Mouse (Mus musculus) heart, embryonic 10.5 days (tissue): ENCODE data around the gene Tmem102. TPM values are rescaled to one million over a fixed set of nuclear protein-coding genes. Genes with fewer than 3 reads are reported as not detected.

Experiments
- DNase-seq: peaks from one replicate; pipeline ENCODE4 v3.0.0-alpha.2; 2017; ENCODE audit warnings: low spot score
- H3K27ac ChIP-seq: fragments of 300-500 bp; sonication (generic); 2 replicates; pipeline ENCODE4 v1.5.1; 2016; ENCODE audit warnings: mild to moderate bottlenecking
- H3K27me3 ChIP-seq: fragments of 300-500 bp; sonication (generic); 2 replicates; pipeline ENCODE4 v1.6.1; 2016; ENCODE audit warnings: mild to moderate bottlenecking; ENCODE audit not compliant: poor library complexity, insufficient read depth, severe bottlenecking
- H3K36me3 ChIP-seq: fragments of 300-500 bp; sonication (generic); 2 replicates; pipeline ENCODE4 v1.6.1; 2016; ENCODE audit warnings: mild to moderate bottlenecking, moderate library complexity
- H3K4me1 ChIP-seq: fragments of 300-500 bp; sonication (generic); 2 replicates; pipeline ENCODE4 v1.6.1; 2016; ENCODE audit warnings: mild to moderate bottlenecking
- H3K4me3 ChIP-seq: fragments of 300-500 bp; sonication (generic); 2 replicates; pipeline ENCODE4 v1.5.1; 2016; ENCODE audit warnings: mild to moderate bottlenecking, moderate library complexity
- H3K9me3 ChIP-seq: fragments of 300-500 bp; sonication (generic); 2 replicates; pipeline ENCODE4 v1.6.1; 2016; ENCODE audit warnings: mild to moderate bottlenecking, moderate library complexity
- WGBS: fragments of 180-500 bp; shearing (Covaris S2); methylation state at CpG from one replicate; pipeline ENCODE4 v1.1.7; 2016; 5-methylcytosine and 5-hydroxymethylcytosine counted together
- polyA plus RNA-seq: library from polyadenylated mRNA; unstranded; fragments of >200 nt; fragmentation: Nextera tagmentation; extraction: Ambion mirVana; gene quantifications from 2 replicates; pipeline ENCODE4 v1.2.1, GENCODE M21; 2016

Tmem102 gene
- polyA plus RNA-seq, 1 experiment from 2014 or later, result 1.8 TPM

DNA sequence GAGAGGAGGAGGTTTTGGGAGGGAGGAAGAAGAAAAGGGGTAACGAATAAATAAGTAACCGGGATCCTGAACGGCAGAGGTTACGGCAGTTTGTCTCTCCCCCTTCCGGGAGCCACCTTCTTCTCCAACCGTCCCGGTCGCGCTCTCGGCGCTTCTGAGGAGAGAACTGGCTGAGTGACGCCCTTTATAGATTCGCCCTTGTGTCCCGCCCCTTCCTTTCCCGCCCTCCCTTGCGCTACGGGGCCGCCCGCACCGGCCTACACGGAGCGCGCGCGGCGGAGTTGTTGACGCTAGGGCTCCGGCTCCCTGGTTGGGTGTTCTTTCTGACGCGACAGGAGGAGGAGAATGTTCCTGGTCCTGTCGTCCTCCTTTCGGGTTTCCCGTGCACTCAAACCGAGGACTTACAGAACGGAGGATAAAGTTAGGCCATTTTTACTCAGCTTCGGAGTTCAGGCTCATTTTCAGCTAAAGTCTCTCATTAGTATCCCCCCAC lies 46.9 kb downstream of the Tmem102 start, which contains the start of gene Polr2a:
Gene Polr2a (minus strand): TSS at position 160 of the 493 bp plus-strand sequence.
- Histone ChIP-seq H3K9me3 (no peaks in the 10 kb centered on the region), H3K36me3 (no peaks in the 10 kb centered on the region), H3K27ac (peak within 1 kb of the TSS; percentile 97), H3K4me1 (peaks cover 40% of the 10 kb centered on the region), H3K4me3 (peak within 1 kb of the TSS; percentile 71), H3K27me3 (no peaks in the 10 kb centered on the region)
- peak; percentile 98 for DNase-seq
- 1% methylated on average over 35 of the region's 36 CpGs for WGBS

GRCm38 (mm10) chr11:69758090-69758456 lies 47.4 kb downstream of the Tmem102 start:
- Histone ChIP-seq H3K4me3 (peak overlapping the region; percentile 71), H3K4me1 (peaks cover 41% of the 10 kb centered on the region), H3K27ac (peak overlapping the region; percentile 97), H3K27me3 (no peaks in the 10 kb centered on the region), H3K9me3 (no peaks in the 10 kb centered on the region), H3K36me3 (no peaks in the 10 kb centered on the region)
- 0% methylated on average over 24 of the region's 26 CpGs for WGBS
- DNase-seq, result peak; percentile 96

DNA sequence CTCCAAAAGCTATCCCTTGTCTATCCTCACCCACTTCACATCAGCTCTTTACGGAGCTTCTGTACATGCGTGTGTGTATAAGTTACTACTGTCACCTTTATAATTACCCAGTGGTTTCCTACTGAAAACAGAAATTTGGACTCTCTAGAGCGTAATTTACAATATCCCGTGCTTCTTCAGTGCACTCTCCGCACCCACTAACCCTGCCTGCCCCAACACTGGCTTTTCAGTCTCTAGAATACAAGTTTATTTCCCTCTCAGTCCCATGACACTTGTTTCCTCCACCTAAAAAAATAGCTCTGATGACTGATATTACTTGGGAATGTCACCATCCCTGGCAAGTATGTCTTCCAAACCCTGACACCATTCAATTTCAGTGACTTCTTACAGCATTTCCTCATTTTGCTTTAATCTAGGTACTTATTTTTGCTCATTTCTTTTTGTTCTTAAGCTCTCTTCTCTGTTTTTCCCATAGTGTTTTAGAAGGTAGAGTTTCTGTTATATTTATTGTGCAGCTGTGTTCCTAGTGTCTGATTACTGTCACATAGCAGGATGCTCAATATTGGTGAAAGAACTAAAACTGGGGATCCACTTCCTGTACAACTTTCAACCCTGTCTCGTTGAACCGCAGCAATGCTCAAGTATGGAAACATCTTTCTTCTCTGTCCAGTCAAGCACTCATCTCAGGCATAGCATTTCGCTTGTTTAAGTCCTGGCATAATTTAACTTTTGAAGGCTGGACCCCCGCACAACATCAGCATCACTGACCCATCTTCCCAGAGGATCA lies 47.9 kb downstream of the Tmem102 start:
- Histone ChIP-seq H3K9me3 (no peaks in the 10 kb centered on the region), H3K27me3 (no peaks in the 10 kb centered on the region), H3K36me3 (no peaks in the 10 kb centered on the region), H3K4me1 (peaks cover 46% of the 10 kb centered on the region), H3K4me3 (peak overlapping the region; percentile 71), H3K27ac (peak overlapping the region; percentile 97)
- no peak for DNase-seq
- 46% methylated on average over 9 of the region's 9 CpGs for WGBS

GRCm38 (mm10) chr11:69754701-69755100 lies 50.7 kb downstream of the Tmem102 start:
- WGBS, result 57% methylated on average over 3 of the region's 3 CpGs
- Histone ChIP-seq H3K4me3 (no peak overlapping the region), H3K27ac (no peak overlapping the region), H3K4me1 (peaks cover 46% of the 10 kb centered on the region), H3K9me3 (no peaks in the 10 kb centered on the region), H3K36me3 (no peaks in the 10 kb centered on the region), H3K27me3 (no peaks in the 10 kb centered on the region)
- DNase-seq, result no peak

- H3K4me3 ChIP-seq, result no peak overlapping the region
- no peak for DNase-seq
Measured at GRCm38 (mm10) chr11:69754233-69754632, 51.2 kb downstream of the Tmem102 start.

More at GRCm38 (mm10) chr11:69754233-69754632, 51.2 kb downstream of the Tmem102 start:
- H3K4me1 ChIP-seq, result peaks cover 43% of the 10 kb centered on the region
- no peaks in the 10 kb centered on the region for H3K27me3 ChIP-seq
- H3K27ac ChIP-seq, result no peak overlapping the region
- no peaks in the 10 kb centered on the region for H3K9me3 ChIP-seq
- 83% methylated on average over 5 of the region's 5 CpGs for WGBS
- H3K36me3 ChIP-seq, result no peaks in the 10 kb centered on the region

Other genes starting within 250 kb of the Tmem102 start
- 61.0 and 89.9 TPM in 2 replicates for gene Efnb3, start 245.4 kb downstream of the Tmem102 start, polyA plus RNA-seq
- 27.2 and 32.4 TPM in 2 replicates for gene Wrap53, start 225.4 kb downstream of the Tmem102 start, polyA plus RNA-seq
- 104 and 161 TPM in 2 replicates for gene Trp53, start 225.3 kb downstream of the Tmem102 start, polyA plus RNA-seq
- 15.6 and 24.1 TPM in 2 replicates for gene Atp1b2, start 199.7 kb downstream of the Tmem102 start, polyA plus RNA-seq
- 0.25 and 7.5 TPM in 2 replicates for gene Shbg, start 187.7 kb downstream of the Tmem102 start, polyA plus RNA-seq
- gene Sat2, start 183.6 kb downstream of the Tmem102 start, polyA plus RNA-seq, result 18.8 and 21.8 TPM in 2 replicates
- 31.5 and 44.7 TPM in 2 replicates for gene Fxr2, start 172.6 kb downstream of the Tmem102 start, polyA plus RNA-seq
- gene Sox15, start 150.3 kb downstream of the Tmem102 start, polyA plus RNA-seq, result 0.15 TPM in 1 of 2 replicates, not detected in the other
- gene Mpdu1, start 143.0 kb downstream of the Tmem102 start, polyA plus RNA-seq, result 62.1 and 63.7 TPM in 2 replicates
- 2.0 and 4.4 TPM in 2 replicates for gene Cd68, start 139.5 kb downstream of the Tmem102 start, polyA plus RNA-seq
- 481 and 586 TPM in 2 replicates for gene Eif4a1, start 133.2 kb downstream of the Tmem102 start, polyA plus RNA-seq
- 95.3 and 108 TPM in 2 replicates for gene Senp3, start 123.5 kb downstream of the Tmem102 start, polyA plus RNA-seq
- 0.25 TPM in 1 of 2 replicates, not detected in the other for gene Tnfsf13, start 119.8 kb downstream of the Tmem102 start, polyA plus RNA-seq
- gene Tnfsf12, start 109.8 kb downstream of the Tmem102 start, polyA plus RNA-seq, result 3.0 and 4.7 TPM in 2 replicates
- gene Tnfsfm13, start 109.5 kb downstream of the Tmem102 start, polyA plus RNA-seq, result 1.8 and 2.2 TPM in 2 replicates
- gene Polr2a, start 47.0 kb downstream of the Tmem102 start, polyA plus RNA-seq, result 24.9 and 29.6 TPM in 2 replicates
- 0.16 TPM in 1 of 2 replicates, not detected in the other for gene Slc35g3, start 43.7 kb downstream of the Tmem102 start, polyA plus RNA-seq
- 1.7 and 2.4 TPM in 2 replicates for gene Zbtb4, start 39.7 kb downstream of the Tmem102 start, polyA plus RNA-seq
- gene Chrnb1, start 9.7 kb downstream of the Tmem102 start, polyA plus RNA-seq, result 3.9 and 4.9 TPM in 2 replicates
- 0.97 and 1.1 TPM in 2 replicates for gene Fgf11, start 3.8 kb downstream of the Tmem102 start, polyA plus RNA-seq
- gene Gm39566, start 9.7 kb upstream of the Tmem102 start, polyA plus RNA-seq, result not detected in 2 replicates
- 0.08 TPM in 1 of 2 replicates, not detected in the other for gene Spem2, start 12.8 kb upstream of the Tmem102 start, polyA plus RNA-seq
- gene Spem1, start 16.6 kb upstream of the Tmem102 start, polyA plus RNA-seq, result not detected in 2 replicates
- 1.3 and 3.7 TPM in 2 replicates for gene Nlgn2, start 32.2 kb upstream of the Tmem102 start, polyA plus RNA-seq
- 294 and 327 TPM in 2 replicates for gene Tmem256, start 32.9 kb upstream of the Tmem102 start, polyA plus RNA-seq
- 72.7 and 74.5 TPM in 2 replicates for gene Plscr3, start 40.8 kb upstream of the Tmem102 start, polyA plus RNA-seq
- gene Tnk1, start 53.1 kb upstream of the Tmem102 start, polyA plus RNA-seq, result 0.28 and 1.2 TPM in 2 replicates
- not detected in 2 replicates for gene Tmem95, start 72.4 kb upstream of the Tmem102 start, polyA plus RNA-seq
- gene Kctd11, start 75.8 kb upstream of the Tmem102 start, polyA plus RNA-seq, result 5.0 and 6.2 TPM in 2 replicates
- 10.6 and 16.2 TPM in 2 replicates for gene Acap1, start 89.9 kb upstream of the Tmem102 start, polyA plus RNA-seq
- 5.5 and 8.7 TPM in 2 replicates for gene 2810408A11Rik, start 95.4 kb upstream of the Tmem102 start, polyA plus RNA-seq
- gene Neurl4, start 95.4 kb upstream of the Tmem102 start, polyA plus RNA-seq, result 8.3 and 12.7 TPM in 2 replicates
- 55.2 and 69.4 TPM in 2 replicates for gene Gps2, start 108.3 kb upstream of the Tmem102 start, polyA plus RNA-seq
- 2,011 and 2,470 TPM in 2 replicates for gene Eif5a, start 116.3 kb upstream of the Tmem102 start, polyA plus RNA-seq
- gene Ybx2, start 130.2 kb upstream of the Tmem102 start, polyA plus RNA-seq, result 1.8 and 2.1 TPM in 2 replicates
- gene Slc2a4, start 142.6 kb upstream of the Tmem102 start, polyA plus RNA-seq, result 17.8 and 24.1 TPM in 2 replicates
- gene Cldn7, start 159.2 kb upstream of the Tmem102 start, polyA plus RNA-seq, result 4.7 and 22.3 TPM in 2 replicates
- gene Ctdnep1, start 175.5 kb upstream of the Tmem102 start, polyA plus RNA-seq, result 20.5 and 23.8 TPM in 2 replicates
- gene Elp5, start 176.9 kb upstream of the Tmem102 start, polyA plus RNA-seq, result 135 and 147 TPM in 2 replicates
- 365 and 379 TPM in 2 replicates for gene Gabarap, start 185.5 kb upstream of the Tmem102 start, polyA plus RNA-seq
- 51.8 and 73.3 TPM in 2 replicates for gene Phf23, start 190.2 kb upstream of the Tmem102 start, polyA plus RNA-seq
- gene Dvl2, start 195.0 kb upstream of the Tmem102 start, polyA plus RNA-seq, result 29.5 and 40.3 TPM in 2 replicates
- gene Acadvl, start 209.8 kb upstream of the Tmem102 start, polyA plus RNA-seq, result 79.1 and 102 TPM in 2 replicates
- gene Dlg4, start 211.3 kb upstream of the Tmem102 start, polyA plus RNA-seq, result 5.7 and 9.3 TPM in 2 replicates
- 0.23 and 0.93 TPM in 2 replicates for gene Asgr1, start 248.5 kb upstream of the Tmem102 start, polyA plus RNA-seq